Mouse (Mus musculus): ENCODE data around the gene Adipor2.

DNA sequence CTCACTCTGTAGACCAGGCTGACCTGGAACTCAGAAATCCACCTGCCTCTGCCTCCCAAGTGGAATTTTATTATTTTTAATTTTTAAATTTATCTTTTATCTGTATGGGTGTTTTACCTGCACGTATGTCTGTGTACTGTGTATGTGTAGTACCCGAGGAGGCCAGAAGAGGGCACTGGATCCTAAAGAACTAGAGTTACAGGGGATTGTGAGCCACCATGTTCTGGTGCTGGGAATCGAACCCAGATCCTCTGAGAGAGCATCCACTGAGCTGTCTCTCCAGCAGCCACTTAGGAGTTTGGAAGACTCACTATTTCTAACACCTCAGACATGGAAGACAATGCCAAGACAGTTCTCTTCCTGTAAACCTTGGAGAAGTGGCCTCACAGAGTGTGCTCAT lies 11.1 kb upstream of the Adipor2 start:
- TF ChIP-seq CTCF (IDR thresholded peaks at IDR 0.05) (peak; percentile 66), POLR2A (IDR thresholded peaks at IDR 0.05; ENCODE audit: insufficient read depth, low read depth, low read length) (no peak)

Data from heart, adult 2 months (tissue).